Mouse (Mus musculus): ENCODE results near the gene D6Ertd527e.

DNA sequence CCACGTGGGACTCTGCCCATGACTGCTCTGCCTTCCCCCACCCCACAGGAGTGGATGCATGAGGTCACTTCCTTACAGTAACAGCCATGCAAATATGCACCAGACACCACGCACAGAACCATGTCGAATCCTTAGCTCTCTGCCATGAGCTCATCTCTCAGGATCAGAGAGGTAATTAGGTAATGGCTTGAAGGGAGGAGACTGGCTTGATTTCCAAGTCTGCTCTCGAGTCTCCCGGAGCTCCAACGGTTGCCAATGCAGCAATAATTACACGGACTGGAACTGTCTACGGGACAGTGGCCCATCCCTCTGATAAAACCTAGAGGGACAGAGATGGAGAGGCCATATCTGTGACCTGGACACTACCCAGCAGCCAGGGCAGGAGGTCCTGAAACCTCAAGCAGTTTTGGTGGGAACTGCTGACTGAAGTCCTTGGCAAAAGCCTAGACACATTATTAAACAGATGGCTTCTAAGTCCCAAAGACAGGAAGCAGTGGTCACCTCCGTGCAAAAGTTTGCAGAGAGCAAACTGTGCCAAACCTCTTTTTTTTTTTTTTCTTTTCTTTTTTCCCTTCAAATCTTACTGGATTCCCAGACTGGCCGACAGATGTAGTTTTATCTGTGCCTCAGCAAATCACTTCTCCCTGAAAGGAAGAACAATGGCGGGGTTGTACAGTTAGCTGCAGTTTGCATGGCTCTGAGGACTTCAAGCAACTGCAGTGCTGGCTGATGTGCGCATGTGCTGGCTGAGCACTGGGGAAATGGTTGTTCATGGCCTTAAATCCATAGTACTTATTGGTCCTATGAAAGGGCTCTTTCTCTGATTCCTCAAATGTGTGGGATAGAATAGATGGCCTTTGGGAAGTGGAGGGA is 57.1 kb downstream of the D6Ertd527e start:
- no peak for TF ChIP-seq CTCF (IDR thresholded peaks at IDR 0.05; ENCODE audit: low read depth)
- TF ChIP-seq EP300 (IDR thresholded peaks at IDR 0.05; ENCODE audit: low read depth), result no peak
